Mouse (Mus musculus) cerebellum, adult 9-10 months (tissue): Measurements from ENCODE around the gene Polr2i.
A peak's percentile ranks its signal among the peaks of the same experiment; 100 is the strongest.
"Not testable (repeated sequence)": the region's sequence is repeated elsewhere in the genome, so short reads cannot be mapped to it uniquely, and the experiment has no call there.

Source experiments
- DNase-seq: peaks from one replicate; pipeline ENCODE4 v3.0.0; 2022

Gene Polr2i

GRCm38 (mm10) chr7:30205383-30205782, 26.4 kb upstream of the Polr2i start:
- DNase-seq: peak; percentile 88

GRCm38 (mm10) chr7:30206364-30206763, 25.4 kb upstream of the Polr2i start:
- not testable (repeated sequence) for DNase-seq

DNA sequence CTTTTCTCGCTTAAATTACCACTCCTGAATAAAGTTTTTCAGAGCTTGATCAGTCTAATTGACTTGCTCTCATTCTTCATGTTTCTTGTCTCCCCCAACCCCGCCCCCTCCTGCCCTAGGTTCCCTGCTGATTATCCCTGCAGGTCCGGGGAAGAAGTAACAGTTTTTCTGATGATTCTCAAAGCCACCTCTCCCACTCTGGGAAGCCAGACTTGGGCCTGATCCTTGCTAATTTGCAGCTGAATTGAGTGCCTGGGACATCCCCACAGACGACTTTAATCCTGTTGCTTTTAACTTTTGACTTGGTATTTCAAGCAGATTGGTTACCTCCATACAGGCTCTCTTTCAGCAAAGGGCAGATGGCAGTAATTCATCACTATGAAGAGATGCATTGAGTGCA, 20.7 kb upstream of the Polr2i start:
- no peak for DNase-seq

GRCm38 (mm10) chr7:30213881-30214280, 17.9 kb upstream of the Polr2i start:
- DNase-seq: no peak

- DNase-seq: no peak
Observed at GRCm38 (mm10) chr7:30215875-30216274, 15.9 kb upstream of the Polr2i start.

DNA sequence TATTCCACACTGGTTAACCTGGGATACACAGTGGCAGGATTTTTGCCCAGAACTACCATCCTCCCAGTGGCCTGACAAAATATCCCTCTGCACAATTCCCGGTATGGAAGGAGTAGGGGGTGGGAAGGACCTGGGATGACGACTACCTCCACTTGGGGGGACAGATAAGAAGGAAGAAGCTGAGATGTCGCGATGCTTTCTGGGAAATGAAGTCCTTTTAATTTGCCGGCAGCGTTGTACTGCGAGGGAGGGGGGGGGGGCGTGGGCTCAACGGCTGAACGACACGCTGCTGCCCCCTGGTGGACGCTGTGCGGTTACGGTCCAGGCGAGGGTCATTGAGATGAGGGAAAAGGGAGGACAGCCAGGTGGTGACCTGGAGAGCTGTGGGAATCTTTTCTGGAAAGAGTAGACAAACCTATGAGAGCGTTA, 15.0 kb upstream of the Polr2i start:
- peak; percentile 83 for DNase-seq

DNA sequence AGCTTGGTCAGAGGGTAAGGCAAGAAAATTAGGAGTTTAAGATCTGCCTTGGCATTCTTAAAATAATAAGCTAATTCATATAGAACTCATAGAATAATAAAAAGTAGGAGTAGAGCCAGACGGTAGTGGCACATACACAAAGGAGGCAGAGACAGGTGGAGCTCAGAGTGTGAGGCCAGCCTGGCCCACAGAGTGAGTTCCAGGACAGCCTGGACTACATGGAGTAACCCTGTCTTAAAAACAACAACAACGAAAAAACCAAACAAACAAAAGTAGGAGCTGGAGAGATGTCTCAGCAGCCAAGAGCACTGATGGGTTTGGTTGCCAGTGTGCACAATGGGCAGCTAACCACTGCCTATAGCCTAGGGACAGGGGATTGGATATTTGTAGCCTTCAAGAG, 14.5 kb upstream of the Polr2i start:
- peak; percentile 52 for DNase-seq

- DNase-seq: no peak
Observed at GRCm38 (mm10) chr7:30219293-30220007, 12.3 kb upstream of the Polr2i start.

- no peak for DNase-seq
Observed at GRCm38 (mm10) chr7:30220008-30220356, 11.8 kb upstream of the Polr2i start.

DNA sequence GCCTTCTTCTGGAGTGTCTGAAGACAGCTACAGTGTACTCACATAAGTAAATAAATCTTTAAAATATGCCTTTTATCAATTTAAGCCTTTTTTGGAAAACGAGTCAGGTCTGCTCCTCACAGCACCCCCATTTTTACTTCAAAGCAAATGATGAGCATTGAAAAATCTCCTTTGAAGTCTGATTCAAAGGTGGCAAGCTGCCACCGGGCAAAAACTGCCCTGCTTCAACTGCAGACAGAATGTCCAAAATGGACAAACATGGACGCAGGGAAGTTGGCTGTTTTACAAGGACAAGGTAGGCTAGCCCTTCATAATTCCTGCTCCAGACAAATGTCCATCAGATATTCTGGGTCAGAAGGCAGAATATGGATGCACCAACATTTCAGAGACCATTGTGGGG, 10.3 kb upstream of the Polr2i start:
- DNase-seq: no peak

- DNase-seq: no peak
Observed at GRCm38 (mm10) chr7:30222205-30222604, 9.5 kb upstream of the Polr2i start.

DNA sequence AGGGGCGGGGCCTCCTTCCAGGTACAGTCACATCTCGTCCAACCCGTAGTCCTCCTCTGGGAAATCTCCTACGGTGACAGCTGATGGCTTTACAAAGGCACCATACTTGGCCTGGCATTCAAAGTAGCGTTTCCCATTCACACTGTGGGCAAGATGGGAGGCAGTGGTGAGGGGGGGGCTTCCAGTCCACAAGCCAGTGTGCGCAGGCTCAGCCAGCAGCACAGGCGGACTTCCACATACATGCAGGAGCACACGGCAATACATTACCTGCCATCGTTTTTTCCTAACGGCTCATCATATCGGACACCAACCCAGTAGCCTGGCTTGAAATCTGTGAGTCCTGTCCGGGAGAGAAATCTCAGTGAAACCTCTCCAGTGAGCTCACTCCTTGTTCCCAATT, 7.5 kb upstream of the Polr2i start:
- DNase-seq: no peak

- DNase-seq: no peak
Observed at GRCm38 (mm10) chr7:30231328-30231668, 450 bp upstream of the Polr2i start.

DNA sequence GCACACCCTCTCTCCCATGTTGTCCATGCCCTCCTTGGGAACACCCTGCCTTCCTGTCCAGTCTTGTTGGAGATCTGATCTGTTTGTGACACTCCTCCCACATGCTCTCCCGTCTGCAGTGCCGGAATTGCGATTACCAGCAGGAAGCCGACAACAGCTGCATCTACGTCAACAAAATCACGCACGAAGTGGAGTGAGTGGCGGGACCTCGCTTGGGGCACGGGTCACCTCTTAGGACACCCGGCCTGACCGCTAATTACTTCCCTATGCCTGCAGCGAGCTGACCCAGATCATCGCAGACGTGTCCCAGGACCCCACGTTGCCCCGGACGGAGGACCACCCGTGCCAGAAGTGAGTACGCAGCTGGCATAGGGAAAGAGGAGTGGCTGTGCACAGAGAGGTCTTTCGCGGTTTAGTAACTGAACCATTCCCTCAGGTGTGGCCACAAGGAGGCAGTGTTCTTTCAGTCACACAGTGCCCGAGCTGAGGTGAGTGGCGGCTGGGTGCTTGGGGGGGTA, 942 bp downstream of the Polr2i start:
- peak; percentile 81 for DNase-seq

DNA sequence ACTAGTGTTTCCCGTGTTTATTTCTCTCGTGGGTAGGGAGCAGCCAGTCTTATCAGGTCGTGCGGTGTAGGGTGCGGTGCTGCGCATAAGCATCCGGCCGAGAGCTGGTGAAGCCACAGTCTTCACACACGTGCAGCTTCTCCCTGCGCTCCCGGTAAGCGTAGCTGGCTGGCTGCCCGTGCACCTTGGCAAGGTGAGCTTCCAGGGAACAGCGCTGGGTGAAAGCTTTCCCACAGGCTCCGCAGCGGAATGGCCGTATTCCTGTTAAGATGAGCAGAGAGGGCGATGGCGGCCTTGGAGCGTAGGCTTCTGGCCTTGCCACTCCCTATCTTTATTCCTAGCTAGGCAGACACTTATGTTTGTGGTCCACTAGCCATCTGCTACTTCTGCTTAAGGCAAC, 1.6 kb downstream of the Polr2i start:
- DNase-seq: peak; percentile 64

- no peak for DNase-seq
Observed at GRCm38 (mm10) chr7:30234276-30234858, 2.6 kb downstream of the Polr2i start.

GRCm38 (mm10) chr7:30235091-30235490, 3.3 kb downstream of the Polr2i start:
- no peak for DNase-seq

- DNase-seq: no peak
Observed at GRCm38 (mm10) chr7:30235625-30236024, 3.9 kb downstream of the Polr2i start, which contains the start of gene Ovol3. Gene Ovol3, minus strand, starts transcription at chr7:30235725.

- not testable (repeated sequence) for DNase-seq
Observed at GRCm38 (mm10) chr7:30237374-30237773, 5.6 kb downstream of the Polr2i start.

- no peak for DNase-seq
Observed at GRCm38 (mm10) chr7:30251956-30252954, 20.5 kb downstream of the Polr2i start.

GRCm38 (mm10) chr7:30265041-30265440, 33.3 kb downstream of the Polr2i start:
- no peak for DNase-seq

GRCm38 (mm10) chr7:30265531-30265930, 33.8 kb downstream of the Polr2i start:
- DNase-seq: no peak

DNA sequence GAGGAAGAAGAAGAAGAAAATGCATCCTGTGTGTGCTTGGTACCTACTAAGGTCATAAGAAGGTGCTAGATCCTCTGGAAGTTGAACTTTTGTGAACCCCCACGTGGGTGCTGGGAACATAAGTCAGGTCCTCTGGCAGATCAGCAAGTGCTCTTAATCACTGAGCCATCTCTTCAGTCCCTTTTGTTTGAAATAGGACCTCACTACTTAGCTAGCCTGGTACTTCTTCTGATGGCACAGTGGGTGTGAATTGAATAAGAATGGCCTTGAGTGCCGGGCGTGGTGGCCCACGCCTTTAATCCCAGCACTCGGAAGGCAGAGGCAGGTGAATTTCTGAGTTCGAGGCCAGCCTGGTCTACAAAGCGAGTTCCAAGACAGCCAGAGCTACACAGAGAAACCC, 34.2 kb downstream of the Polr2i start:
- DNase-seq: no peak
